Mouse (Mus musculus) urinary bladder, adult 18-20 months (tissue): ENCODE measurements around the gene Gadd45g.

ENCODE experiments used
- DNase-seq, 2 experiments: peaks; one replicate each; pipeline ENCODE4 v3.0.0; 2022; ENCODE audit warnings: low spot score in 2 of 2, mixed read lengths in 2 of 2

Gene Gadd45g

GRCm38 (mm10) chr13:51885594-51885993 lies 39.1 kb downstream of the Gadd45g start:
- DNase-seq = no peak

GRCm38 (mm10) chr13:51886085-51886484 lies 39.6 kb downstream of the Gadd45g start:
- DNase-seq = no peak

GRCm38 (mm10) chr13:51886723-51887122 lies 40.2 kb downstream of the Gadd45g start:
- DNase-seq = peak in 1 of 2 experiments; percentile 42

- no peak for DNase-seq
These were observed 41.9 kb downstream of the Gadd45g start for GRCm38 (mm10) chr13:51888426-51888825.

GRCm38 (mm10) chr13:51891825-51892532 lies 45.5 kb downstream of the Gadd45g start:
- no peak for DNase-seq

- DNase-seq = no peak
These were observed 51.1 kb downstream of the Gadd45g start for GRCm38 (mm10) chr13:51897579-51897978.
